Mouse (Mus musculus) spleen, adult 2 months (tissue): ENCODE measurements around the gene Preb. TPM values are rescaled to one million over a fixed set of nuclear protein-coding genes. Genes with fewer than 3 reads are reported as not detected.

ENCODE experiments used
- DNase-seq, 2 experiments: peaks; one replicate each; pipeline versions ENCODE4 v3.0.0 to v3.0.0-alpha.2; 2012 to 2021; ENCODE audit warnings: low spot score in 2 of 2, low read depth in 1 of 2
- H3K27ac ChIP-seq: fragments of 200-500 bp; 2 replicates; pipeline ENCODE4 v1.5.1; 2012; ENCODE audit warnings: low read length, inconsistent platforms; ENCODE audit not compliant: insufficient read depth
- H3K27me3 ChIP-seq: fragments of 200-500 bp; 2 replicates; pipeline ENCODE4 v1.6.1; 2012; ENCODE audit warnings: mild to moderate bottlenecking, moderate library complexity, low read length, inconsistent platforms; ENCODE audit not compliant: control insufficient read depth, insufficient read depth
- H3K36me3 ChIP-seq: fragments of 200-500 bp; 2 replicates; pipeline ENCODE4 v1.6.1; 2012; ENCODE audit warnings: mild to moderate bottlenecking, low read length, inconsistent platforms; ENCODE audit not compliant: control insufficient read depth, insufficient read depth
- H3K4me1 ChIP-seq: fragments of 200-500 bp; 2 replicates; pipeline ENCODE4 v1.6.1; 2011; ENCODE audit warnings: inconsistent platforms; ENCODE audit not compliant: control insufficient read depth, insufficient read depth, insufficient read length
- H3K4me3 ChIP-seq: fragments of 200-500 bp; 2 replicates; pipeline ENCODE4 v1.5.1; 2011; ENCODE audit warnings: mild to moderate bottlenecking, inconsistent platforms; ENCODE audit not compliant: insufficient read depth, insufficient read length; ENCODE audit errors: extremely low read depth
- CTCF ChIP-seq: fragments of 200-500 bp; IDR thresholded peaks from 2 replicates; pipeline ENCODE4 v1.5.1; 2011; ENCODE audit warnings: mild to moderate bottlenecking, inconsistent platforms; ENCODE audit not compliant: insufficient read depth, insufficient read length, insufficient replicate concordance; ENCODE audit errors: extremely low read depth
- POLR2A ChIP-seq: fragments of 200-500 bp; IDR thresholded peaks from 2 replicates; pipeline ENCODE4 v1.6.1; 2011; ENCODE audit warnings: low read depth, low read length, inconsistent platforms
- WGBS: fragments of 180-500 bp; shearing (Covaris S2); methylation state at CpG from one replicate; pipeline ENCODE4 v1.1.7; 2018; 5-methylcytosine and 5-hydroxymethylcytosine counted together
- polyA plus RNA-seq: library from polyadenylated mRNA; depleted of rRNA; stranded (reverse); fragments of >200 nt; gene quantifications from 2 replicates; pipeline ENCODE4 v1.2.3, GENCODE M21; 2012

Preb gene
- polyA plus RNA-seq, 1 experiment: 227 TPM

- DNase-seq: no peak
- Histone ChIP-seq H3K27ac (no peak overlapping the region), H3K27me3 (no peaks in the 10 kb centered on the region), H3K36me3 (no peaks in the 10 kb centered on the region), H3K4me3 (no peak overlapping the region), H3K4me1 (peaks cover 3% of the 10 kb centered on the region; the same call in 1 of the 2 replicates)
- WGBS: 81% methylated on average over 10 of the region's 10 CpGs
- TF ChIP-seq POLR2A (no peak), CTCF (no peak)
Observed at GRCm38 (mm10) chr5:30922581-30923041, 37.5 kb downstream of the Preb start.

- no peak; the same call in 1 of the 2 replicates for TF ChIP-seq POLR2A
- peak; percentile 96 for TF ChIP-seq CTCF
- Histone ChIP-seq H3K4me1 (peaks cover 3% of the 10 kb centered on the region; the same call in 1 of the 2 replicates), H3K4me3 (peak within 1 kb of the TSS; percentile 77), H3K36me3 (no peaks in the 10 kb centered on the region), H3K27me3 (no peaks in the 10 kb centered on the region), H3K27ac (peak within 1 kb of the TSS; percentile 78)
- peak; percentile 76 to 91 for DNase-seq
- 1% methylated on average over 38 of the region's 40 CpGs for WGBS
Observed at GRCm38 (mm10) chr5:30921256-30922033, 38.7 kb downstream of the Preb start, which contains the start of gene Khk. Gene Khk, plus strand, starts transcription at chr5:30921431.

GRCm38 (mm10) chr5:30920621-30921020 lies 39.5 kb downstream of the Preb start:
- no peaks in the 10 kb centered on the region for H3K27me3 ChIP-seq
- H3K36me3 ChIP-seq: no peaks in the 10 kb centered on the region
- WGBS: 82% methylated on average over 19 of the region's 19 CpGs
- no peak for DNase-seq
- H3K4me3 ChIP-seq: no peak overlapping the region
- peaks cover 4% of the 10 kb centered on the region; the same call in 1 of the 2 replicates for H3K4me1 ChIP-seq
- no peak overlapping the region for H3K27ac ChIP-seq
- TF ChIP-seq POLR2A (no peak), CTCF (no peak)

- no peaks in the 10 kb centered on the region for H3K36me3 ChIP-seq
- TF ChIP-seq POLR2A (no peak), CTCF (no peak)
- no peak overlapping the region for H3K27ac ChIP-seq
- H3K4me3 ChIP-seq: no peak overlapping the region
- no peaks in the 10 kb centered on the region for H3K27me3 ChIP-seq
- H3K4me1 ChIP-seq: peaks cover 8% of the 10 kb centered on the region; the same call in 1 of the 2 replicates
- DNase-seq: no peak
- WGBS: 83% methylated on average over 11 of the region's 11 CpGs
Observed at GRCm38 (mm10) chr5:30919831-30920614, 40.1 kb downstream of the Preb start.

GRCm38 (mm10) chr5:30918691-30919090 lies 41.5 kb downstream of the Preb start:
- WGBS: 92% methylated on average over 8 of the region's 8 CpGs
- Histone ChIP-seq H3K36me3 (no peaks in the 10 kb centered on the region), H3K4me1 (peaks cover 8% of the 10 kb centered on the region; the same call in 1 of the 2 replicates), H3K4me3 (no peak overlapping the region), H3K27ac (no peak overlapping the region), H3K27me3 (no peaks in the 10 kb centered on the region)
- no peak for TF ChIP-seq CTCF
- TF ChIP-seq POLR2A: no peak
- no peak for DNase-seq

- Histone ChIP-seq H3K4me3 (no peak overlapping the region), H3K36me3 (no peaks in the 10 kb centered on the region), H3K4me1 (peaks cover 8% of the 10 kb centered on the region; the same call in 1 of the 2 replicates), H3K27ac (no peak overlapping the region), H3K27me3 (no peaks in the 10 kb centered on the region)
- TF ChIP-seq POLR2A (no peak), CTCF (no peak)
- WGBS: 92% methylated on average over 31 of the region's 31 CpGs
- DNase-seq: no peak
Observed at GRCm38 (mm10) chr5:30917891-30918670, 42.1 kb downstream of the Preb start.
